Mouse (Mus musculus) forebrain, postnatal 0 days (tissue): ENCODE results near the gene Kcnh8. TPM values are rescaled to one million over a fixed set of nuclear protein-coding genes. Genes with fewer than 3 reads are reported as not detected.

Experiments
- ATAC-seq: fragments of 200-750 bp; cut with Nextera tagmentation; 2 replicates; pipeline ENCODE4 v1.8.0; 2017; ENCODE audit warnings: mild to moderate bottlenecking, moderate library complexity
- DNase-seq: peaks from one replicate; pipeline ENCODE4 v3.0.0-alpha.2; 2015
- H3K27ac ChIP-seq: fragments of 300-500 bp; sonication (generic); 2 replicates; pipeline ENCODE4 v1.5.1; 2014; ENCODE audit warnings: low read depth, mild to moderate bottlenecking, antibody characterized with exemption, low read length, moderate library complexity, mixed read lengths
- H3K27me3 ChIP-seq: fragments of 300-500 bp; sonication (generic); 2 replicates; pipeline ENCODE4 v1.6.1; 2014; ENCODE audit warnings: mild to moderate bottlenecking, low read length, mixed read lengths; ENCODE audit not compliant: insufficient read depth
- H3K36me3 ChIP-seq: fragments of 300-500 bp; sonication (generic); 2 replicates; pipeline ENCODE4 v1.6.1; 2014; ENCODE audit warnings: mild to moderate bottlenecking, moderate library complexity; ENCODE audit not compliant: insufficient read depth
- H3K4me1 ChIP-seq: fragments of 300-500 bp; sonication (generic); 2 replicates; pipeline ENCODE4 v1.6.1; 2014; ENCODE audit warnings: antibody characterized with exemption; ENCODE audit not compliant: insufficient read depth
- H3K4me2 ChIP-seq: fragments of 300-500 bp; sonication (generic); 2 replicates; pipeline ENCODE4 v1.6.1; 2014; ENCODE audit warnings: low read depth, mild to moderate bottlenecking, moderate library complexity
- H3K4me3 ChIP-seq: fragments of 300-500 bp; sonication (generic); 2 replicates; pipeline ENCODE4 v1.5.1; 2014; ENCODE audit warnings: low read depth, low read length, mixed read lengths
- H3K9ac ChIP-seq: fragments of 300-500 bp; sonication (generic); 2 replicates; pipeline ENCODE4 v1.6.1; 2014; ENCODE audit warnings: mild to moderate bottlenecking
- H3K9me3 ChIP-seq: fragments of 300-500 bp; sonication (generic); 2 replicates; pipeline ENCODE4 v1.6.1; 2016; ENCODE audit warnings: low read length
- CTCF ChIP-seq: sonication (generic); IDR thresholded peaks from 2 replicates; pipeline ENCODE4 v1.5.1; 2016; ENCODE audit warnings: antibody characterized with exemption, control low read depth, low read depth
- WGBS: fragments of 180-500 bp; shearing (Covaris S2); extraction: QIAGEN DNeasy Blood & Tissue Kit; methylation state at CpG from one replicate; pipeline ENCODE4 v1.1.7; 2014; 5-methylcytosine and 5-hydroxymethylcytosine counted together
- polyA plus RNA-seq: library from polyadenylated mRNA; unstranded; fragments of >200 nt; fragmentation: Nextera tagmentation; extraction: Ambion mirVana; gene quantifications from 2 replicates; pipeline ENCODE4 v1.2.1, GENCODE M21; 2015
- total RNA-seq: library from RNA; depleted of rRNA; stranded (reverse); fragments of >200 nt; gene quantifications from 2 replicates; pipeline ENCODE4 v1.2.3, GENCODE M21; 2014

Kcnh8 gene
- total and polyA plus RNA-seq, 2 experiments from 2014 or later, result 2.0 to 4.9 TPM

GRCm38 (mm10) chr17:52712319-52712718 is 109.8 kb downstream of the Kcnh8 start:
- ATAC-seq, result no peak
- no peak for DNase-seq
- no peak overlapping the region for H3K4me3 ChIP-seq
- no peaks in the 10 kb centered on the region for H3K36me3 ChIP-seq
- H3K9ac ChIP-seq, result no peak overlapping the region
- H3K4me2 ChIP-seq, result no peak overlapping the region
- no peaks in the 10 kb centered on the region for H3K27me3 ChIP-seq
- no peak overlapping the region for H3K27ac ChIP-seq
- no peaks in the 10 kb centered on the region for H3K4me1 ChIP-seq
- TF ChIP-seq CTCF, result no peak
- no peaks in the 10 kb centered on the region for H3K9me3 ChIP-seq
- WGBS, result 13% methylated on average over 1 of the region's 1 CpGs

GRCm38 (mm10) chr17:52722214-52722613 is 119.7 kb downstream of the Kcnh8 start:
- Histone ChIP-seq H3K4me2 (no peak overlapping the region), H3K4me3 (no peak overlapping the region), H3K27ac (no peak overlapping the region), H3K9ac (no peak overlapping the region), H3K4me1 (no peaks in the 10 kb centered on the region), H3K27me3 (no peaks in the 10 kb centered on the region), H3K36me3 (no peaks in the 10 kb centered on the region), H3K9me3 (no peaks in the 10 kb centered on the region)
- ATAC-seq, result no peak
- 71% methylated on average over 3 of the region's 3 CpGs for WGBS
- TF ChIP-seq CTCF, result no peak
- no peak for DNase-seq

GRCm38 (mm10) chr17:52728806-52729205 is 126.3 kb downstream of the Kcnh8 start:
- DNase-seq (no peak), ATAC-seq (no peak)
- Histone ChIP-seq H3K9ac (no peak overlapping the region), H3K4me1 (no peaks in the 10 kb centered on the region), H3K27ac (no peak overlapping the region), H3K27me3 (no peaks in the 10 kb centered on the region), H3K4me2 (no peak overlapping the region), H3K36me3 (no peaks in the 10 kb centered on the region), H3K9me3 (no peaks in the 10 kb centered on the region), H3K4me3 (no peak overlapping the region)
- no peak for TF ChIP-seq CTCF
- WGBS, result 76% methylated on average over 2 of the region's 2 CpGs

GRCm38 (mm10) chr17:52738436-52738835 is 135.9 kb downstream of the Kcnh8 start:
- Histone ChIP-seq H3K4me1 (no peaks in the 10 kb centered on the region), H3K4me2 (no peak overlapping the region), H3K9ac (no peak overlapping the region), H3K9me3 (no peaks in the 10 kb centered on the region), H3K27ac (no peak overlapping the region), H3K27me3 (no peaks in the 10 kb centered on the region), H3K36me3 (no peaks in the 10 kb centered on the region), H3K4me3 (no peak overlapping the region)
- no peak for TF ChIP-seq CTCF
- ATAC-seq, result no peak
- DNase-seq, result no peak

DNA sequence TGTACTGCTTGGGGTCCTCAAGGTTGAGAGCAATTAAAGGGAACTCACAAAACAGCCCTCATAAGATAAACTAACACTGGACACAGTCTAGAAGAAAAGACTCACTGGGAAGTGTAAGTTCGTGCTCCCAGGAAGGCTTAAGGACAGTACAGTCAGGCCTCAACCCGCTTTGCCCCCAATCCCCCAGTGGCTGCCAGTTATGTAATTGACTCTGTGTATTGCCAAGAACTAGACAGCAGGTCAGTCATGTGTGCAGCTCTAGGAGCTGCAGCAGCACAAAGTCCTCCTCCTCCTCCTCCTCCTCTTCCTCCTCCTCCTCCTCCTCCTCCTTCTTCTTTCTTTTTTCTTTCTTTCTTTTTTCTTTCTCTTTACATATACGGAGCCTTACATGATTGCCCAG is 185.6 kb downstream of the Kcnh8 start:
- H3K4me1 ChIP-seq, result no peaks in the 10 kb centered on the region
- H3K9ac ChIP-seq, result no peak overlapping the region
- 52% methylated on average over 3 of the region's 3 CpGs for WGBS
- no peak for ATAC-seq
- no peaks in the 10 kb centered on the region for H3K27me3 ChIP-seq
- H3K36me3 ChIP-seq, result no peaks in the 10 kb centered on the region
- no peak overlapping the region for H3K4me3 ChIP-seq
- no peak for TF ChIP-seq CTCF
- no peak overlapping the region for H3K27ac ChIP-seq
- no peak overlapping the region for H3K4me2 ChIP-seq
- no peaks in the 10 kb centered on the region for H3K9me3 ChIP-seq
- no peak for DNase-seq

DNA sequence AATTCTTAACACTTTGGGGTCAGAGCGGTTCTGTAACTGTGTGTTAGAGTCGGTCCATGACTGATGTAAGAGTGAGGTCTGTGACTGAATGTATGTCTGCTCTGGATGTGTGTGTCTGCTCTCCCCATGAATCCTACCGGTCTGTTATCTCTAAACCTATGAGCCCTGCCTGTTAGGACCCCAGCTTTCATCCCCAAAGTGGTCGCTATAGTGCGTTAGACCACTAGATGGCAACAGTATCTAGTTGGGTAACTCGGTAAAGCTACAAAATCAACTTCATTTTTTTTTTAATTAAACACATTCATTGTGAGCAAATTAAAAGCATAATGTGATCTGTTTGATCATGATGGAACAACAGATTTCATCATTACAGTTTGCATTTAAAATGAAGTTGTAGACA is 202.0 kb downstream of the Kcnh8 start:
- H3K36me3 ChIP-seq, result no peaks in the 10 kb centered on the region
- H3K9me3 ChIP-seq, result no peaks in the 10 kb centered on the region
- no peaks in the 10 kb centered on the region for H3K27me3 ChIP-seq
- no peak overlapping the region for H3K4me2 ChIP-seq
- no peak overlapping the region for H3K4me3 ChIP-seq
- H3K9ac ChIP-seq, result no peak overlapping the region
- H3K27ac ChIP-seq, result no peak overlapping the region
- TF ChIP-seq CTCF, result 0 out of 2 replicates have a peak, but pooled peaks have one; percentile 8
- ATAC-seq, result no peak
- peak; percentile 1 for DNase-seq
- WGBS, result 65% methylated on average over 6 of the region's 6 CpGs
- no peaks in the 10 kb centered on the region for H3K4me1 ChIP-seq

DNA sequence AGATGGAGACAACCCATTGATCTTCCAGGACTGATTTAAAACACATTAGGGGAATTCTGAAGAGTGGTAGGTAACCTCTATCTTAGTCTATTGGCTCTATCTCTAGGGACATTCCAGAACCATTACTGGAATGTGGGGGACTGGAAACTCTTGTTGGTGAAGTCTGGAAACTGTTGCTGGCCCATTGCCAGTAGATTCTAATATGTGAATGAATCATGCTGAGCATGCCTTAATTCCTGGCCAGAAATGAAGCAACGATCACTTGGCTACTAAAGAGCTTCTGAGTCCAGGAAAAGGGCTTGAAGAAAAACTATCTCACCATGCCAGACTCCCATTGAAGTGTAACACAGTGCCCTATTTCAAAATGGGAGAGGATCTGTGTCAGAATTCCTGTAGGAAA is 208.3 kb downstream of the Kcnh8 start:
- DNase-seq, result peak; percentile 10
- Histone ChIP-seq H3K4me2 (no peak overlapping the region), H3K4me3 (no peak overlapping the region), H3K36me3 (no peaks in the 10 kb centered on the region), H3K9me3 (0 out of 2 replicates have a peak, but pooled peaks cover 5% of the 10 kb centered on the region), H3K27me3 (no peaks in the 10 kb centered on the region), H3K27ac (no peak overlapping the region), H3K4me1 (no peaks in the 10 kb centered on the region), H3K9ac (no peak overlapping the region)
- ATAC-seq, result no peak
- no peak for TF ChIP-seq CTCF
- WGBS, result 29% methylated on average over 1 of the region's 1 CpGs

GRCm38 (mm10) chr17:52819007-52819406 is 216.5 kb downstream of the Kcnh8 start:
- DNase-seq (no peak), ATAC-seq (no peak)
- WGBS, result 85% methylated on average over 1 of the region's 1 CpGs
- TF ChIP-seq CTCF, result no peak
- Histone ChIP-seq H3K9ac (no peak overlapping the region), H3K36me3 (no peaks in the 10 kb centered on the region), H3K27ac (no peak overlapping the region), H3K4me1 (no peaks in the 10 kb centered on the region), H3K27me3 (no peaks in the 10 kb centered on the region), H3K9me3 (0 out of 2 replicates have a peak, but pooled peaks cover 5% of the 10 kb centered on the region), H3K4me3 (no peak overlapping the region), H3K4me2 (no peak overlapping the region)
